Mouse (Mus musculus): ENCODE results near the gene Igf1. TPM values are rescaled to one million over a fixed set of nuclear protein-coding genes. Genes with fewer than 3 reads are reported as not detected.

The Igf1 gene
- polyA plus RNA-seq, 1 experiment from 2014 or later: 15.9 TPM

Other genes with a start within 250 kb of the Igf1 start
- gene Pmch, start 232.8 kb downstream of the Igf1 start, polyA plus RNA-seq (2016; fragmentation: Nextera tagmentation; extraction: Ambion mirVana): 2.0 and 3.5 TPM in 2 replicates